Mouse (Mus musculus) neural tube, embryonic 14.5 days (tissue): ENCODE measurements around the gene M1ap. TPM values are rescaled to one million over a fixed set of nuclear protein-coding genes. Genes with fewer than 3 reads are reported as not detected.

Experiments used
- ATAC-seq: fragments of 200-750 bp; cut with Nextera tagmentation; 2 replicates; pipeline ENCODE4 v1.8.0; 2017; ENCODE audit warnings: low read depth, mild to moderate bottlenecking, moderate TSS enrichment, moderate library complexity
- H3K27ac ChIP-seq: fragments of 300-500 bp; sonication (generic); 2 replicates; pipeline ENCODE4 v1.5.1; 2014; ENCODE audit warnings: low read depth, mild to moderate bottlenecking, control low read depth, low read length, moderate library complexity, mixed read lengths
- H3K27me3 ChIP-seq: fragments of 300-500 bp; sonication (generic); 2 replicates; pipeline ENCODE4 v1.6.1; 2014; ENCODE audit warnings: low read length; ENCODE audit not compliant: control insufficient read depth, insufficient read depth
- H3K36me3 ChIP-seq: fragments of 300-500 bp; sonication (generic); 2 replicates; pipeline ENCODE4 v1.6.1; 2014; ENCODE audit warnings: low read length, mixed read lengths; ENCODE audit not compliant: control insufficient read depth, insufficient read depth
- H3K4me1 ChIP-seq: fragments of 300-500 bp; sonication (generic); 2 replicates; pipeline ENCODE4 v1.6.1; 2014; ENCODE audit warnings: low read length; ENCODE audit not compliant: control insufficient read depth, insufficient read depth
- H3K4me2 ChIP-seq: fragments of 300-500 bp; sonication (generic); 2 replicates; pipeline ENCODE4 v1.6.1; 2014; ENCODE audit warnings: mild to moderate bottlenecking, low read depth, low read length, control low read depth
- H3K4me3 ChIP-seq: fragments of 300-500 bp; sonication (generic); 2 replicates; pipeline ENCODE4 v1.5.1; 2014; ENCODE audit warnings: low read depth, low read length, control low read depth, mixed read lengths
- H3K9ac ChIP-seq: fragments of 300-500 bp; sonication (generic); replicated peaks from 2 replicates; pipeline ENCODE4 v1.6.1; 2014; ENCODE audit warnings: low read depth, mild to moderate bottlenecking, control low read depth, low read length, mixed read lengths
- H3K9me3 ChIP-seq: fragments of 300-500 bp; sonication (generic); 2 replicates; pipeline ENCODE4 v1.6.1; 2016; ENCODE audit warnings: low read length; ENCODE audit not compliant: control insufficient read depth
- WGBS: fragments of 180-500 bp; shearing (Covaris S2); extraction: QIAGEN DNeasy Blood & Tissue Kit; methylation state at CpG from one replicate; pipeline ENCODE4 v1.1.7; 2014; 5-methylcytosine and 5-hydroxymethylcytosine counted together
- polyA plus RNA-seq: library from polyadenylated mRNA; unstranded; fragments of >200 nt; fragmentation: Nextera tagmentation; extraction: Ambion mirVana; gene quantifications from 2 replicates; pipeline ENCODE4 v1.2.1, GENCODE M21; 2014

Gene M1ap
- polyA plus RNA-seq, 1 experiment from 2014 or later = not detected

DNA sequence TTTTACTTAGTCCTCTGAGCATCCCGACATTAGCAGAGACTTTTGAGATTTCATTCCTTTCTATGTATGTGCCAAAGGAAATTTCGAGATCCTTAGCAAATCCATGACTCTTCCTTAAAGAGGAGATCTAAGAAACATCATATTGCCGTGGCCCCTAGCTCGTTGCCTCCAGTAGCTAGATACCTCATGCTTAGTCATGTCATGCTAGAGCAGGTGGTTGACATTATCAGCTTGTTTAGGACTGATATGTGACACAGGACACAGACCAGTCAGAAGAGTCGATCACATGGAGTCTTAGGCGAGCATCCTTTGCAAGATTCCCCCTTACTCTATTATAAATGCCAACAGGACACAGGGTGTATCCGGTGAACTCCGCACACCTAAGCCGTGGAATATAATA, 76.3 kb downstream of the M1ap start:
- Histone ChIP-seq H3K4me2 (no peak overlapping the region), H3K27me3 (no peaks in the 10 kb centered on the region), H3K4me1 (no peaks in the 10 kb centered on the region), H3K36me3 (no peaks in the 10 kb centered on the region), H3K9me3 (no peaks in the 10 kb centered on the region), H3K4me3 (no peak overlapping the region), H3K27ac (no peak overlapping the region), H3K9ac (no peak overlapping the region)
- ATAC-seq = no peak
- 91% methylated on average over 9 of the region's 9 CpGs for WGBS

DNA sequence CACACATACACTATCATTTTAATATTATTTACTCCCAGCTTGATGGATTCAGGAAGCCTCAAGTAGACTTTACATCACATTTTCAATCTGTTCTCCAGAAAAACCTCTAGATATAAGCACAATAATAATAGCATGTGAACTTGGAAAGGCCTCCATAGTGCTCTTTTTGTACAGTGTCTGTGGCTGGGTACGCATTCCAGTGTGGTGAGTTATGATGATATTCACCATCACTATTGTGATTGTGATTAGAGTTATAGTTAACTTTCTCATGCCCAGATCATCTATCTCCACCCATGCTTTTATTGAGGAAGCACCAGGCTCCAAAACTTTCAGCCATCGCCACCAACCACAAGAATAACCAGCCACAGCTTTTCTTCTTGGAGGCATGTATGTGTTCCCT, 77.1 kb downstream of the M1ap start:
- Histone ChIP-seq H3K36me3 (no peaks in the 10 kb centered on the region), H3K27me3 (no peaks in the 10 kb centered on the region), H3K4me3 (no peak overlapping the region), H3K4me1 (no peaks in the 10 kb centered on the region), H3K9me3 (no peaks in the 10 kb centered on the region), H3K27ac (no peak overlapping the region), H3K4me2 (no peak overlapping the region), H3K9ac (no peak overlapping the region)
- 89% methylated on average over 2 of the region's 2 CpGs for WGBS
- ATAC-seq = no peak

DNA sequence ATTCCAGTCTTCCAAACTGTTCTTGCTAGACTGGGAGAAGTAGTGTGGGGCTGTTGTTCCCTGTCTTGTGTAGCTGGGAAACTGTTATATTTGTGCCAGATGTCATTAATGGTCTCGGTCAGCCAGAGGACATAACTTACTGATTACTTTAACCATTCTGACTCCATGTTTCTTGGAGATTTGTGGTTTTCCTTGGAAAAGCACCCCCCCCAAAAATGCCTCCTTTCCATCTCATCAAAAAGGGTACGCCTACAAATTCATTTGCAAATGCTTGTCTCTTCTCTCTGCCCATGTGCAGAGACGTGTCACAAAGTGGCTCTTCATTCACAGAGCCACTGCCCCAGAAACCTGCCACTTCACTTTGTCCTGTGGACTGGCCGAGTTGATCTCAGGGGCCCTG, 77.7 kb downstream of the M1ap start:
- Histone ChIP-seq H3K27me3 (no peaks in the 10 kb centered on the region), H3K4me3 (no peak overlapping the region), H3K36me3 (no peaks in the 10 kb centered on the region), H3K4me1 (no peaks in the 10 kb centered on the region), H3K4me2 (no peak overlapping the region), H3K9me3 (no peaks in the 10 kb centered on the region), H3K9ac (no peak overlapping the region), H3K27ac (no peak overlapping the region)
- 65% methylated on average over 4 of the region's 4 CpGs for whole genome bisulfite sequencing
- no peak for ATAC-seq

DNA sequence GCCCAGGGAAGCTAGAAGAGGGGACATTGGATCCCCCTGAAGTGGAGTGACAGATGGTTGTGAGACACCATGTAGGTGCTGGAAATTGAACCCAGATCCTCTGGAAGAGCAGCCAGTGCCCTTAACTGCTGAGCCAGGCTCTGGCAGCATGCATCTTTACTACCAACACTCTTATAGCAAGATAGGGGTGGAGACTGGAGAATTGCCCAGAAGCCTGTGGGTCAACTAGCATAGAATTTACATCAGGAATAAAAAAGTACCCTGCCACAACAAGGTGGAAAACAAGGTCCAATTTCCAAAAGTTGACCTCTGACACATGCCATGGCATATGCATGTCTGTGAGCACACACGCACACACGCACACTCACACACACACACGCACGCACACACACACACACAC, 78.5 kb downstream of the M1ap start:
- H3K36me3 ChIP-seq = no peaks in the 10 kb centered on the region
- no peak overlapping the region for H3K27ac ChIP-seq
- H3K9ac ChIP-seq = no peak overlapping the region
- no peak for ATAC-seq
- no peaks in the 10 kb centered on the region for H3K4me1 ChIP-seq
- H3K4me2 ChIP-seq = no peak overlapping the region
- H3K4me3 ChIP-seq = no peak overlapping the region
- WGBS = 84% methylated on average over 4 of the region's 4 CpGs
- no peaks in the 10 kb centered on the region for H3K27me3 ChIP-seq
- H3K9me3 ChIP-seq = no peaks in the 10 kb centered on the region

DNA sequence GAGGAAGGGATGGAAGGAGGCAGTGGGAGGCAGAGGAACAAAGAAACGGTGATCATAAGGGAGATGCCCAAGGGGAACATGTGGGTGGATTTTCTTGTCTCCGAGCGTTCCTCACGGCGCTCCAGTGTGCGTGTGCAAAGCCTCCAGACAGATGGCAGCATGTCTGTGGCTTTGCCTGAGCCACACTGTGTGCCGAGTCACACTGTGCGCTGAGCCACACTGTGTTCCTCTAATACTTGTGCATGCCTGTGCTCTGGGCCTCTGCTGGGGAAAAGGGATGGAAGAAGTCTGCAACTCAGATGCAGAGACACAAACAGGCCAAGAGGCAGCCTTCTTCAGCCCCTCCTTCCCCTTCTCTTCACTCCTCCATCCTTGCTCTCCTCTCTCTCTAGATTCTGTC, 80.6 kb downstream of the M1ap start:
- no peaks in the 10 kb centered on the region for H3K9me3 ChIP-seq
- WGBS = 73% methylated on average over 8 of the region's 8 CpGs
- no peaks in the 10 kb centered on the region for H3K36me3 ChIP-seq
- no peak overlapping the region for H3K9ac ChIP-seq
- no peak for ATAC-seq
- peaks cover 8% of the 10 kb centered on the region; the same call in 1 of the 2 replicates for H3K27me3 ChIP-seq
- no peak overlapping the region for H3K27ac ChIP-seq
- H3K4me1 ChIP-seq = no peaks in the 10 kb centered on the region
- H3K4me3 ChIP-seq = no peak overlapping the region
- no peak overlapping the region for H3K4me2 ChIP-seq

DNA sequence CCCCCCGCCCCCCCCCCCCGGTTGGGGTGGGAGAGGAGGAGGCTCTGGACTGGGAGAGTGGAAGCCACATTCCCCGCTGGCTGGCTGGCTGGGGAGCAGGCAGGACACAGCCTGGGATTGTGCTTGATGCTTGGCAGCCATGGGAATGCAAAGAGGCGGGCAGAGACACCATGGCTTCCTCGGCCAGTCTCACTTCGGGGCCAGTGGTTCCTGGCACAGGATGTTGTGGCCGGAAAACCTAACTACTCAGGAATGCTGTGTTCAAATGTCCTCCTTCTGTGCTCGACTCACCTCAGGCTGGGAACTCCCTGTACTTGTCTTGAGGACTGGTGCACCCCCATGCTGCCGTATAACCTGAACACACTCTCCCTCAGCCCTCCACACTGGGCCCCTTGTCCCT, 81.0 kb downstream of the M1ap start:
- 72% methylated on average over 7 of the region's 9 CpGs for WGBS
- ATAC-seq = no peak
- Histone ChIP-seq H3K9ac (no peak overlapping the region), H3K36me3 (no peaks in the 10 kb centered on the region), H3K9me3 (no peaks in the 10 kb centered on the region), H3K4me3 (no peak overlapping the region), H3K4me2 (no peak overlapping the region), H3K27ac (no peak overlapping the region), H3K4me1 (peaks cover 4% of the 10 kb centered on the region; the same call in 1 of the 2 replicates), H3K27me3 (peaks cover 8% of the 10 kb centered on the region; the same call in 1 of the 2 replicates)

DNA sequence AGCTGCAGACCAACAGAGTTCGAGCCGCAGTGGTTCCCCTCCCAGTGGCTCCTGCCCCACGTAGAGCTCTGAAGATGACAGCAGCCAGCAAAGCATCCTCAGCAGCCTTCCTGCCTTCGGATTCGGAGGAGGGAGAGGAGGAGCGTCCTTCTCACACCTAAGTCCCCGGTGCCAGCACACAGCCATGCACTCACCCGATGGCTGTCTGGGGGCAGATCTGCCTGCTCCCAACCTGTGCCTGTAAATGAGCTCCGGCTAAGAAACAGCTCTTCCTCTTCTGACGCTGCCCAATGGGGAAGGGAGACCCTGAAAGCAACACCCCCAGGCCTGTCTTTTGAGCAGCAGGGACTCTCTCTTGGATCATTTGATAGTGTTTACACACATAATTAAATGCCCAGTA, 83.1 kb downstream of the M1ap start:
- ATAC-seq = no peak
- Histone ChIP-seq H3K27ac (no peak overlapping the region), H3K9ac (no peak overlapping the region), H3K4me3 (no peak overlapping the region), H3K4me1 (peaks cover 11% of the 10 kb centered on the region; the same call in 1 of the 2 replicates), H3K27me3 (peaks cover 12% of the 10 kb centered on the region; the same call in 1 of the 2 replicates), H3K36me3 (no peaks in the 10 kb centered on the region), H3K9me3 (no peaks in the 10 kb centered on the region), H3K4me2 (no peak overlapping the region)
- 19% methylated on average over 10 of the region's 10 CpGs for WGBS

DNA sequence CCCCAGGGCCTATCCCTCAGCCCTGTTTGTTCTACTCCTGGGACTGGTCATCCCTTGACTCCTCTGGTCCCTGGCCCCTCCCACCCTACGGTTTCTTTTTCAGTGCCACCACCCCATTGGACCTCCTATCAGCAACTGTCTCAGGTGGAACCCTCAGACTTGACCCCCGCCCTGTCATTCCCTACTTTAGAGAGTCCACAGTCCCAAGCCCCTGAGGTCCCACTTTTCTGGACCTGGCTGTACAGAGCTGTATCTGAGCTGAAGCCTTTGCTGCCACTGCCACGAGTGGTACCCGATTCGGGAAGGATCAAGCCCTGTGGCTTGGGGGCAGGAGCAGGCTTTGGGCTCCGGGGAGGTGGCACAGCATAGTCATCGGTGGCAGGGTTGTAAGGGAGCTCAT, 84.4 kb downstream of the M1ap start:
- WGBS = 75% methylated on average over 7 of the region's 7 CpGs
- no peak for ATAC-seq

DNA sequence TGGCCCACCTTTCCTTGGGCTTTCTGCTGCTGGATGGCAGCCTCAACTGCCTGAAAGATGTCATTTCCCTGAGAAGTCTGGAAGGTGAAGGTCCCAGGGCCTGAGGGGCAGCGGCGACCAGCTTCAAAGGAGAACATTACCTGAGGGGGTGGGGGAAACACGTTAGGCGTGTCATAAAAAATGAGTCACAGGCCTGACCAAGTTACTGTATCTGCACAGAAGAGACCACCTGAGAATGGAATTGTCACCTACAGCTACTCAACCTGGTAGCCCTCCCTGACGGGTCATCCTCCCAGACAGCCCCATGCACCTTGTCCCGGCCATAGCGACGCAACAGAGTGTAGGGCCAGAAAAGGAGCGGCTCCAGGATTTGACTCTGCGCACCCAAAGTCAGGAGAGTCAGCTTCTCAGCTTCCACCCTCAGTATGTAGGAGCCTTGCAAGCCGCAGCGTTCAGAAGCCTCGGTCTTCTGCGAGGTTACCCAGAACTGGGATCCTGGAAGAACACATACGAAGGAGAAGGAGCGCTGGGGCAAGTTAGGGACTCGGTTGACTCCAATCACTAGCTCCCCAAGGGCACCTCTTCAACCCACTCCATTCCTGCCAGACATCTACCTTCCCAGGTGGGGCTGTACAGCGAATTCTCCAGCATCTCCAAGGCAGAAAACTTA, 85.4 kb downstream of the M1ap start:
- Histone ChIP-seq H3K4me1 (peaks cover 11% of the 10 kb centered on the region; the same call in 1 of the 2 replicates), H3K4me2 (peak overlapping the region; percentile 80), H3K36me3 (no peaks in the 10 kb centered on the region), H3K27ac (no peak overlapping the region), H3K9me3 (no peaks in the 10 kb centered on the region), H3K4me3 (peak overlapping the region; percentile 43; the same call in 1 of the 2 replicates), H3K9ac (no peak overlapping the region), H3K27me3 (peaks cover 12% of the 10 kb centered on the region; the same call in 1 of the 2 replicates)
- 19% methylated on average over 18 of the region's 18 CpGs for WGBS
- ATAC-seq = no peak

More for the DNA sequence above, 84.4 kb downstream of the M1ap start:
- Histone ChIP-seq H3K9ac (no peak overlapping the region), H3K27ac (no peak overlapping the region), H3K4me3 (no peak overlapping the region), H3K9me3 (no peaks in the 10 kb centered on the region), H3K36me3 (no peaks in the 10 kb centered on the region), H3K4me1 (peaks cover 11% of the 10 kb centered on the region; the same call in 1 of the 2 replicates), H3K4me2 (no peak overlapping the region), H3K27me3 (peaks cover 12% of the 10 kb centered on the region; the same call in 1 of the 2 replicates)
